Mouse (Mus musculus): ENCODE results near the gene Pemt.

DNA sequence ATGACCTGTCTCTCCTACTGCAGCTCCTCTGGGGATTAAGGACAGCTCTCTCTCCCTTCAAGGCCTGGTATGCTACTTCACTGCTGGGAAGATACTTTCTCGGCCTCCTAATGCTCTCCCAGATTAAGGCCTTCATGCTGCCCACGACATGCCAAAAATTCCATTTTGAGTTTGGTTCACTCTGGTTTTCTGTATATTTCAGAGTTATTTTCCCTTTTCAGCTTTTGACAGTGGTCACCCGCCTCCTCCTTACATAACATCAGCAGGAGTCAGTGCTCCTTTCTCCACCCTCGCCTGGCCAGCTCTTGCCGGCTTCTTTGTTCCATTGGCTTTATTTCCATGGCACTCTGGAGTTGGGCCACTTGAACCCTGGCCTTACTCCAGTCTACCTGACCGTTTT lies 41.6 kb downstream of the Pemt start:
- TF ChIP-seq GATA1 (IDR thresholded peaks at IDR 0.05; ENCODE audit: low read length): no peak
- TF ChIP-seq TAL1 (IDR thresholded peaks at IDR 0.05; ENCODE audit: low read length): no peak
